Comparison of ENCODE assay signal across 8 mouse cellular contexts in genomic region chr11:102438212-102439092, GRCm38 (mm10). TPM values are rescaled to one million over a fixed set of nuclear protein-coding genes. Genes with fewer than 3 reads are reported as not detected.
DNase-seq lines count a peak whose midpoint lies in the region; ATAC-seq and TF ChIP-seq lines count a peak whose summit lies in the region.

No protein-coding gene starts in this region.

- H3K27ac ChIP-seq in heart, embryonic 10.5 days: peak overlapping the region; percentile 84
- 0 out of 2 replicates have a peak overlapping the region, but pooled peaks have one; percentile 54 for H3K27ac ChIP-seq in kidney, postnatal 0 days
- no peak overlapping the region for H3K27ac ChIP-seq in liver, embryonic 14.5 days
- H3K27ac ChIP-seq in neural tube, embryonic 11.5 days (ENCODE audit: low read depth, low read length): peak overlapping the region; percentile 63; the same call in 1 of the 2 replicates

- peak overlapping the region; percentile 68 for H3K4me3 ChIP-seq in heart, embryonic 10.5 days
- H3K4me3 ChIP-seq in kidney, postnatal 0 days (replicated peaks; ENCODE audit: low read depth, low read length): peak overlapping the region; percentile 42
- peak overlapping the region; percentile 34 to 40; a peak in 3 of 4 replicates for H3K4me3 ChIP-seq in liver, embryonic 14.5 days (ENCODE audit: insufficient read depth in 1 of 2, low read depth in 2 of 2, low read length in 2 of 2)
- H3K4me3 ChIP-seq in neural tube, embryonic 11.5 days (ENCODE audit: low read depth, low read length): peak overlapping the region; percentile 36

- H3K4me1 ChIP-seq in heart, embryonic 10.5 days: peaks cover 28% of the 10 kb centered on the region
- H3K4me1 ChIP-seq in kidney, postnatal 0 days (replicated peaks; ENCODE audit: insufficient read depth, low read length): peaks cover 12% of the 10 kb centered on the region
- no peaks in the 10 kb centered on the region for H3K4me1 ChIP-seq in liver, embryonic 14.5 days (replicated peaks; ENCODE audit: control insufficient read depth in 2 of 2, insufficient read depth in 2 of 2, low read length in 1 of 2)
- peaks cover 17% of the 10 kb centered on the region for H3K4me1 ChIP-seq in neural tube, embryonic 11.5 days (ENCODE audit: control insufficient read depth, insufficient read depth, low read length)

- peaks cover 86% of the 10 kb centered on the region for H3K36me3 ChIP-seq in heart, embryonic 10.5 days
- peaks cover 36% of the 10 kb centered on the region for H3K36me3 ChIP-seq in kidney, postnatal 0 days (ENCODE audit: insufficient read depth, low read length)
- H3K36me3 ChIP-seq in liver, embryonic 14.5 days (replicated peaks; ENCODE audit: control insufficient read depth, insufficient read depth, low read depth): no peaks in the 10 kb centered on the region
- H3K36me3 ChIP-seq in neural tube, embryonic 11.5 days (ENCODE audit: control insufficient read depth, insufficient read depth, low read length): peaks cover 18% of the 10 kb centered on the region

- WGBS in heart, embryonic 10.5 days: 7% methylated on average over 77 of the region's 77 CpGs
- 21% methylated on average over 77 of the region's 77 CpGs for WGBS in kidney, postnatal 0 days
- WGBS in liver, embryonic 14.5 days (ENCODE audit: insufficient replicate concordance): 25% methylated on average over 74 of the region's 77 CpGs
- WGBS in neural tube, embryonic 11.5 days: 8% methylated on average over 77 of the region's 77 CpGs

- DNase-seq in right cerebral cortex, adult 2 months (ENCODE audit: low spot score in 2 of 2): peak; percentile 83 to 84
- DNase-seq in right cerebral cortex, adult 18-20 months: no peak
- DNase-seq in embryo, embryonic 11.5 days (ENCODE audit: low read depth, low spot score): peak; percentile 73
- peak; percentile 95 for DNase-seq in heart, embryonic 10.5 days (ENCODE audit: low spot score)
- peak; percentile 90 for DNase-seq in kidney, postnatal 0 days (ENCODE audit: low spot score)
- DNase-seq in liver, embryonic 14.5 days (ENCODE audit: low read depth in 3 of 3, low spot score in 3 of 3): no peak
- DNase-seq in neural tube, embryonic 11.5 days (ENCODE audit: low spot score): peak; percentile 90
- DNase-seq in thymus, postnatal 25 days: peak; percentile 66

- no peak for TF ChIP-seq EP300 in liver, embryonic 14.5 days (IDR thresholded peaks at IDR 0.05; ENCODE audit: low read depth)

- H3K9ac ChIP-seq in kidney, postnatal 0 days (ENCODE audit: low read depth, low read length): peak overlapping the region; percentile 64
- H3K9ac ChIP-seq in liver, embryonic 14.5 days (replicated peaks): no peak overlapping the region
- H3K9ac ChIP-seq in neural tube, embryonic 11.5 days (ENCODE audit: low read length): peak overlapping the region; percentile 43

- no peaks in the 10 kb centered on the region for H3K9me3 ChIP-seq in heart, embryonic 10.5 days
- no peaks in the 10 kb centered on the region for H3K9me3 ChIP-seq in kidney, postnatal 0 days (replicated peaks; ENCODE audit: low read length)
- no peaks in the 10 kb centered on the region for H3K9me3 ChIP-seq in liver, embryonic 14.5 days (ENCODE audit: control insufficient read depth, low read length)
- H3K9me3 ChIP-seq in neural tube, embryonic 11.5 days (ENCODE audit: control insufficient read depth, low read length): no peaks in the 10 kb centered on the region

- peak; percentile 88 for TF ChIP-seq CTCF in kidney, postnatal 0 days (IDR thresholded peaks at IDR 0.05; ENCODE audit: low read depth)
- peak; percentile 88 for TF ChIP-seq CTCF in liver, embryonic 14.5 days (IDR thresholded peaks at IDR 0.05; ENCODE audit: low read depth)

- H3K4me2 ChIP-seq in kidney, postnatal 0 days (ENCODE audit: low read length): peak overlapping the region; percentile 93
- peak overlapping the region; percentile 65 for H3K4me2 ChIP-seq in liver, embryonic 14.5 days (ENCODE audit: low read depth)
- H3K4me2 ChIP-seq in neural tube, embryonic 11.5 days (ENCODE audit: low read depth): peak overlapping the region; percentile 79

- ATAC-seq in kidney, postnatal 0 days (replicated peaks; ENCODE audit: low FRiP score, low read depth): peak; percentile 44
- no peak for ATAC-seq in liver, embryonic 14.5 days (ENCODE audit: insufficient read depth)
- ATAC-seq in neural tube, embryonic 11.5 days (ENCODE audit: insufficient read depth, low FRiP score, low TSS enrichment): peak; percentile 48; the same call in 1 of the 2 replicates

- H3K27me3 ChIP-seq in heart, embryonic 10.5 days (ENCODE audit: insufficient read depth, poor library complexity, severe bottlenecking): peaks cover 17% of the 10 kb centered on the region
- H3K27me3 ChIP-seq in kidney, postnatal 0 days (ENCODE audit: insufficient read depth, low read length): no peaks in the 10 kb centered on the region
- H3K27me3 ChIP-seq in liver, embryonic 14.5 days (ENCODE audit: control insufficient read depth, insufficient read depth, low read length): peaks cover 23% of the 10 kb centered on the region
- 0 out of 2 replicates have a peak, but pooled peaks cover 4% of the 10 kb centered on the region for H3K27me3 ChIP-seq in neural tube, embryonic 11.5 days (ENCODE audit: control insufficient read depth, insufficient read depth, low read length)

RNA-seq across cellular contexts. Expression of gene Grn, which starts 8.3 kb away (rescaled TPM):
- 109 and 151 TPM in 2 replicates for polyA plus RNA-seq in heart, embryonic 10.5 days (2016; fragmentation: Nextera tagmentation; extraction: Ambion mirVana)
- 191 and 209 TPM in 2 replicates for polyA plus RNA-seq in kidney, postnatal 0 days (2015; fragmentation: Nextera tagmentation; extraction: Ambion mirVana)
- polyA plus RNA-seq in liver, embryonic 14.5 days (2012; rRNA removed): 25.4 and 28.9 TPM in 2 replicates
- 34.1 and 41.4 TPM in 2 replicates for polyA plus RNA-seq in liver, embryonic 14.5 days (2014; fragmentation: Nextera tagmentation; extraction: Ambion mirVana)
- 54.2 and 54.8 TPM in 2 replicates for polyA plus RNA-seq in neural tube, embryonic 11.5 days (2014; fragmentation: Nextera tagmentation; extraction: Ambion mirVana)

RNA-seq across cellular contexts. Expression of gene Fam171a2, which starts 9.0 kb away (rescaled TPM):
- 1.7 and 3.6 TPM in 2 replicates for polyA plus RNA-seq in heart, embryonic 10.5 days (2016; fragmentation: Nextera tagmentation; extraction: Ambion mirVana)
- polyA plus RNA-seq in kidney, postnatal 0 days (2015; fragmentation: Nextera tagmentation; extraction: Ambion mirVana): 5.9 and 6.4 TPM in 2 replicates
- 1.6 and 2.0 TPM in 2 replicates for polyA plus RNA-seq in liver, embryonic 14.5 days (2012; rRNA removed)
- 0.17 and 0.35 TPM in 2 replicates for polyA plus RNA-seq in liver, embryonic 14.5 days (2014; fragmentation: Nextera tagmentation; extraction: Ambion mirVana)
- 11.6 and 12.0 TPM in 2 replicates for polyA plus RNA-seq in neural tube, embryonic 11.5 days (2014; fragmentation: Nextera tagmentation; extraction: Ambion mirVana)

RNA-seq across cellular contexts. Expression of gene Slc25a39, which starts 30.7 kb away (rescaled TPM):
- polyA plus RNA-seq in heart, embryonic 10.5 days (2016; fragmentation: Nextera tagmentation; extraction: Ambion mirVana): 313 and 314 TPM in 2 replicates
- polyA plus RNA-seq in kidney, postnatal 0 days (2015; fragmentation: Nextera tagmentation; extraction: Ambion mirVana): 352 and 383 TPM in 2 replicates
- 167 and 187 TPM in 2 replicates for polyA plus RNA-seq in liver, embryonic 14.5 days (2012; rRNA removed)
- 339 and 363 TPM in 2 replicates for polyA plus RNA-seq in liver, embryonic 14.5 days (2014; fragmentation: Nextera tagmentation; extraction: Ambion mirVana)
- 174 and 184 TPM in 2 replicates for polyA plus RNA-seq in neural tube, embryonic 11.5 days (2014; fragmentation: Nextera tagmentation; extraction: Ambion mirVana)

RNA-seq across cellular contexts. Expression of gene Itga2b, which starts 31.5 kb away (rescaled TPM):
- polyA plus RNA-seq in heart, embryonic 10.5 days (2016; fragmentation: Nextera tagmentation; extraction: Ambion mirVana): 13.2 and 19.5 TPM in 2 replicates
- polyA plus RNA-seq in kidney, postnatal 0 days (2015; fragmentation: Nextera tagmentation; extraction: Ambion mirVana): 12.1 and 12.9 TPM in 2 replicates
- 28.4 and 35.4 TPM in 2 replicates for polyA plus RNA-seq in liver, embryonic 14.5 days (2012; rRNA removed)
- 20.0 and 27.3 TPM in 2 replicates for polyA plus RNA-seq in liver, embryonic 14.5 days (2014; fragmentation: Nextera tagmentation; extraction: Ambion mirVana)
- 5.3 and 6.1 TPM in 2 replicates for polyA plus RNA-seq in neural tube, embryonic 11.5 days (2014; fragmentation: Nextera tagmentation; extraction: Ambion mirVana)

RNA-seq across cellular contexts. Expression of gene Rundc3a, which starts 45.2 kb away (rescaled TPM):
- polyA plus RNA-seq in heart, embryonic 10.5 days (2016; fragmentation: Nextera tagmentation; extraction: Ambion mirVana): 0.74 and 1.8 TPM in 2 replicates
- polyA plus RNA-seq in kidney, postnatal 0 days (2015; fragmentation: Nextera tagmentation; extraction: Ambion mirVana): 7.0 and 9.2 TPM in 2 replicates
- polyA plus RNA-seq in liver, embryonic 14.5 days (2012; rRNA removed): 1.4 and 1.9 TPM in 2 replicates
- 1.0 and 1.2 TPM in 2 replicates for polyA plus RNA-seq in liver, embryonic 14.5 days (2014; fragmentation: Nextera tagmentation; extraction: Ambion mirVana)
- 46.7 and 51.5 TPM in 2 replicates for polyA plus RNA-seq in neural tube, embryonic 11.5 days (2014; fragmentation: Nextera tagmentation; extraction: Ambion mirVana)

Comparison
In these comparisons a context has a peak if more than half of its experiments do, and no peak if none do; other contexts are left out.
1. DNase-seq: peak in right cerebral cortex, adult 2 months (2 of 2), embryo, embryonic 11.5 days (single experiment), heart, embryonic 10.5 days (single experiment), kidney, postnatal 0 days (single experiment), neural tube, embryonic 11.5 days (single experiment) and thymus, postnatal 25 days (single experiment); none in right cerebral cortex, adult 18-20 months (single experiment) and liver, embryonic 14.5 days (0 of 3).
2. Peak in every context shown above with its lines, with median percentiles within 50 percentile points of each other: H3K4me3 ChIP-seq and H3K4me2 ChIP-seq.